Mouse (Mus musculus): Measurements from ENCODE around the gene Asb16. TPM values are rescaled to one million over a fixed set of nuclear protein-coding genes. Genes with fewer than 3 reads are reported as not detected.

Gene Asb16
- not detected for polyA plus RNA-seq (2017; shearing (Covaris generic))

GRCm38 (mm10) chr11:102268520-102269244, at the start of gene Asb16:
TSS of gene Asb16 (plus strand) at chr11:102268743.

GRCm38 (mm10) chr11:102230006-102230741, 38.4 kb upstream of the Asb16 start, which contains the start of gene Hdac5:
TSS of gene Hdac5 (minus strand) at chr11:102230166.

GRCm38 (mm10) chr11:102248630-102249230, 19.8 kb upstream of the Asb16 start, which contains the start of gene BC030867:
TSS of gene BC030867 (plus strand) at chr11:102248882.

GRCm38 (mm10) chr11:102284501-102285094, 16.1 kb downstream of the Asb16 start, which contains the start of gene Tmub2:
TSS of gene Tmub2 (plus strand) at chr11:102284931.

GRCm38 (mm10) chr11:102296491-102297472, 28.2 kb downstream of the Asb16 start, which contains the start of gene Atxn7l3:
TSS of gene Atxn7l3 (minus strand) at chr11:102296631.

GRCm38 (mm10) chr11:102319410-102319792, 50.9 kb downstream of the Asb16 start, which contains the start of gene Ubtf:
TSS of gene Ubtf (minus strand) at chr11:102319742.

Other genes with a start within 250 kb of the Asb16 start
- 0.12 TPM for gene Mpp3, start 240.3 kb upstream of the Asb16 start, polyA plus RNA-seq (2017; shearing (Covaris generic))
- gene Cd300lg, start 227.2 kb upstream of the Asb16 start, polyA plus RNA-seq (2017; shearing (Covaris generic)), result not detected
- 1.8 TPM for gene Mpp2, start 180.2 kb upstream of the Asb16 start, polyA plus RNA-seq (2017; shearing (Covaris generic))
- gene Ppy, start 167.4 kb upstream of the Asb16 start, polyA plus RNA-seq (2017; shearing (Covaris generic)), result not detected
- gene Pyy, start 160.9 kb upstream of the Asb16 start, polyA plus RNA-seq (2017; shearing (Covaris generic)), result not detected
- not detected for gene Nags, start 123.2 kb upstream of the Asb16 start, polyA plus RNA-seq (2017; shearing (Covaris generic))
- 8.5 TPM for gene Tmem101, start 112.3 kb upstream of the Asb16 start, polyA plus RNA-seq (2017; shearing (Covaris generic))
- 74.0 TPM for gene Lsm12, start 83.4 kb upstream of the Asb16 start, polyA plus RNA-seq (2017; shearing (Covaris generic))
- gene G6pc3, start 79.1 kb upstream of the Asb16 start, polyA plus RNA-seq (2017; shearing (Covaris generic)), result 40.2 TPM
- gene Hdac5, start 38.6 kb upstream of the Asb16 start, polyA plus RNA-seq (2017; shearing (Covaris generic)), result 34.6 TPM
- gene BC030867, start 19.9 kb upstream of the Asb16 start, polyA plus RNA-seq (2017; shearing (Covaris generic)), result 0.25 TPM
- 60.1 TPM for gene Tmub2, start 16.2 kb downstream of the Asb16 start, polyA plus RNA-seq (2017; shearing (Covaris generic))
- gene Atxn7l3, start 27.9 kb downstream of the Asb16 start, polyA plus RNA-seq (2017; shearing (Covaris generic)), result 19.2 TPM
- 138 TPM for gene Ubtf, start 51.0 kb downstream of the Asb16 start, polyA plus RNA-seq (2017; shearing (Covaris generic))
- gene Slc4a1, start 97.5 kb downstream of the Asb16 start, polyA plus RNA-seq (2017; shearing (Covaris generic)), result 0.13 TPM
- 28.6 TPM for gene Rundc3a, start 124.7 kb downstream of the Asb16 start, polyA plus RNA-seq (2017; shearing (Covaris generic))
- 84.5 TPM for gene Slc25a39, start 139.2 kb downstream of the Asb16 start, polyA plus RNA-seq (2017; shearing (Covaris generic))
- gene Grn, start 161.6 kb downstream of the Asb16 start, polyA plus RNA-seq (2017; shearing (Covaris generic)), result 35.7 TPM
- gene Fam171a2, start 178.9 kb downstream of the Asb16 start, polyA plus RNA-seq (2017; shearing (Covaris generic)), result not detected
- 1.3 TPM for gene Itga2b, start 201.4 kb downstream of the Asb16 start, polyA plus RNA-seq (2017; shearing (Covaris generic))

All from CD4-positive, CD25-positive, alpha-beta regulatory T cell (primary cell).